Mouse (Mus musculus): Measurements from ENCODE around the gene Ttll5. TPM values are rescaled to one million over a fixed set of nuclear protein-coding genes. Genes with fewer than 3 reads are reported as not detected.

Gene Ttll5
- 10 to 100 TPM; 13.1 to 24.7 TPM for total RNA-seq (2021)
- long read RNA-seq, experiment 1, partial matches to known transcripts, result 5 of 5 reads
- long read RNA-seq, experiment 1, other reads (novel, unspliced or antisense), result 0 of 5 reads
- long read RNA-seq, experiment 2, full-length matches to known transcripts, result 1 of 3 reads
- long read RNA-seq, experiment 2, partial matches to known transcripts, result 1 of 3 reads
- long read RNA-seq, experiment 2, other reads (novel, unspliced or antisense), result 1 of 3 reads

DNA sequence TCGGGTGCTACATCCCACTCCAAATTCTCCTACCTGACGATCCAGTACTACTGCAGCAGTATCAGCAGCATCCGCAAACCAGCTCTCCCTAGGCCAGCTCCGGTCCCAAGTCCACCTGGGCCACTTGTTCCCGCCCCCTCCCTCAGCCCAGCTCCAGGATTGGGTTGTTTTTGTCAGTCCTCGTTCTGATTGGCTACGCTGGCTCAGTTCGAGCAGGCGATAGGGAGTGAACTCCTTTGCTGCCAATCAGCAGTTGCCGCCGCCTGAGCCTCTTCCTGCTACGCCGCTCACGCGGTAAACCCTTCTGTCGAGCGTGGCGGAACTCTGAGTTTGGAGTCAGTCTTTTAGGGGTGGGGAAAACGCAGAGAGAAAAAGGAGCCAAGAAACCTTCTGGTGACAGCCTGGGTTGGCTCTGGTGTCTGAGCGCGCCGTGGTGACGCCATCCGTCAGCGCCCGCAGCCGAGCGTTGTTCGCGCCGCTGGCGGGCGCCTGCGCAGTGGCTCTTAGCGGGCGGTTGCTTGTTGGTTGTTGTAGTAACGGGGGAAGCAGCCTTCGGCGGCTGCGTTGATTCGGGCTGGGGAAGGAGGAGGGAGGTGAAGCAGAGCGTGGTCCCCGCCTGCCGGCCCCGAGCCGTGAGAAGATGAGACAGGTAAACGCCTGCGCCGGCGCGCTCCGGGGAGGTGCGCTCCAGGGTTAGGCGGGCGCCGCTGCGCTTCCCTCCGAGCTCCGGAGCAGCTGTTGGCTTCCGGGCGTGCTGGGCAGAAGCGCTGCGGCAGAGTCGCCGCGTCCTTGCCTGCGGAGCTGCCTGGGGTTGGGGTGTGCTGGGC, at the start of gene Ttll5, which contains the start of gene Erg28:
Ttll5 (plus strand) TSS at position 222 of the 827 bp plus-strand sequence.
Erg28 (minus strand) TSS at position 113 of the 827 bp plus-strand sequence.
- DNase-seq, result peak; percentile 96

DNA sequence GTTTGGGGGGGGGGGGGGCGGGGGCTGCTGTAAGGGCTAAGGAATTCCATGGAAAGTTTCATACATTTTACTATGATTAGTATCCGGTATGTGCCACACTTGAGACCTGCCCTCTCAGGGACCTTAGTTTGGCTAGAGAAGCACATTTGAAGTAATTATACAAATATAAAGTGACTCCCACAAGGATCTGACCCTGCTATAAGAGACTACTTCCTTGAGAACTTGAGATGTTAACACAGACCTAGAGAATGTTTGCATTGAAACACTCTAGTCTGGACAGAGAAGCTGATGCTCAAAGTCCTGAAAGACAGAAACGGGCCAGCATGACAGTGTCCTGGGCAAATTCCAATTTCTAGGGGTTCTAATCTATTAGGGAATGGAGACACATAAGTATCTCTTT, 45.5 kb upstream of the Ttll5 start:
- DNase-seq, result no peak

DNA sequence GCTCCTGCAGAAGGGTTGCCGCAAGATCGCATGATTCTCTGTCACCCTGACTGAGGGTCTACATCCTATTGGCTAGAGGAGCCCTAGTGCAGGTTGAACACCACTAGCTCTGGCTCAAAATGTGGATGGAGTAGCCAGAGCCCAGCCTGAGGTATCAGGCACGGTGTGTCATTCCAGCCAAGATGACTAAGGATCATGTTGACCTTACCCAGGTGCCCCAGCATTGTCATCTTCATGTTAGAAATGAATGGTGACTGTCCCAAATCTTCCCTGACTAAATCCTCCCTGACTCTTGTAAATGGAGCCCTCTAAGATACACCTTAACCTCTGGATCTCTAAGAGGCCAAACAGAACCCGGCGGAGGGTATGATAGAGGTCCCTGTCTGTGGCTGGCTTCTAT, 44.8 kb upstream of the Ttll5 start:
- no peak for DNase-seq

DNA sequence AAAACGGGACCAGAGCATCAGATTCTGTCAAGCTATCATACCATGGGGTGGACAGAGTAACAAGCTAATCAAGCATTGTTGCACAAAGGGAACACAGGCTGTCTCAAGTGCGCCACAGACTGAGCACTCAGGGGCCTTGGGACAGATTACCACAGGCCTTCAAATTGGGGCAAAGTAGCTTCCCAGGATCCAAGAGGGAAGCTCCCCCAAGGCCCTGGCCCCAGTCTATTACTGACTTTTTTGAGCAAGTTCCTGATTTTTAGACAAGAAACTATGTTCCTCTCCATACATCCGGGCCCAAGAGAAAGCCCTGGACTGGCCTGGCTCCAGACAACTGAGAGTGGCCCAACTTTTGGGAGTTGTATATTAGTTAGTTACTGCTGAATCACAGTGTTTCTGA, 42.9 kb upstream of the Ttll5 start:
- no peak for DNase-seq

DNA sequence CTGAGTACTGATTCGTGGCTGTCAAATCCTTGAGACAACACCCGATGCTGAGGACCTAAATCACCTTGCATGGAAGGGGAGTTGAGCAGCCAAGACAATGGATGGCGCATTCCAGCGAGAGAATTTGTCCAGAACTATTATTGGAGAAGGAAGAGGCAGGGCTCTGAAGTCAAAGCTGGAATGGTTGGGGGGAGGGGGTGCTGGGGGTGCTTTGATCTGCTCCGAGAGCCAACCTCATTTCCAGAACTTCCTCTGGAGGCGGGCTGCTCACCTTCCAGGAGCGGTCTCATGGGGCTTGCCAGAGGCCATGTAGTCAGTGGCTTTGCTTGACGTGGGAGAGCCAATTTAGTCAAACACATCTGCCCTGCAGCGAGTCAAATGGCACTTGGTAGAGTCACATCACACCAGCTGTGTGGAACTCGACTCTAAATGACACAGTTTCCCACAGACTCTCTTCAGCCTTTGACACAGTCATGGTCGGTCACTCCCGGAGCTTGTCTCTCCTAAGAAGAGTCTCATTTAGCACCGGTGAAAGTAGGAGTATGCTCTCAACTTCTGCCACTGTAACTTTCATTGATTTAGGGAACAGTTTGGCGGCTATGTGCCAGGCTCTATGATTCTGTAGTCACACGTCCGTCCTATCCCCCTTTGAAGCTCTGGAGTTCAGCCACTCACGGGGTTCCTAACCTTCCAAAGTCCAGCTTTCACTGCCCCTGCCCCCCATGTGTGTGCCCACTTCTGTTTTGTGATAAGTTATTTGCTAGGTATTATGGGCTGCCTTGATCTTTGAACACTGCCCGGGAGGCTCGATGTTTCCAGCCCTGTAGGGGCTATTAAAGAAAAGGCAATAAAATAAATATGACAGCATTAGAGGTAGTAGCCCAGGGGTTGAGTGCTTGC, 39.3 kb upstream of the Ttll5 start:
- peak; percentile 24 for DNase-seq

DNA sequence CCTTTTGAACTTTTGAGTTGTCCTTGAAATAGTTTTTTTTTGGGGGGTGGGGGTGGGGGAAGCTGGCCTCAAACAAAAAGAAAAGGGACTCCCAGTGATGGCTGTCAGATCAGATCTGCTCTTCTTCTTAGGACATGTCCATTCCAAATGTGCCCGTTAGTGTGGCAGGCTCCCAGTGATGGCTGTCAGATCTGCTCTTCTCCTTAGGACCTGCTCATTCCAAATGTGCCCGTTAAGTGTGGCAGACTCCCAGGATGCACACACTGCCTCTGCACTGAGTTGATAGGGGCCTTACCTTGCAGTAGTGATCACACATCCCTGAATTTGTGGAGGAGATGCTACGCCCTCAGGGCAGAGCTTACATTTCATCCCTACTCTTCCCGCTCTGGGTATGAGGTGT, 32.3 kb upstream of the Ttll5 start:
- DNase-seq, result no peak

DNA sequence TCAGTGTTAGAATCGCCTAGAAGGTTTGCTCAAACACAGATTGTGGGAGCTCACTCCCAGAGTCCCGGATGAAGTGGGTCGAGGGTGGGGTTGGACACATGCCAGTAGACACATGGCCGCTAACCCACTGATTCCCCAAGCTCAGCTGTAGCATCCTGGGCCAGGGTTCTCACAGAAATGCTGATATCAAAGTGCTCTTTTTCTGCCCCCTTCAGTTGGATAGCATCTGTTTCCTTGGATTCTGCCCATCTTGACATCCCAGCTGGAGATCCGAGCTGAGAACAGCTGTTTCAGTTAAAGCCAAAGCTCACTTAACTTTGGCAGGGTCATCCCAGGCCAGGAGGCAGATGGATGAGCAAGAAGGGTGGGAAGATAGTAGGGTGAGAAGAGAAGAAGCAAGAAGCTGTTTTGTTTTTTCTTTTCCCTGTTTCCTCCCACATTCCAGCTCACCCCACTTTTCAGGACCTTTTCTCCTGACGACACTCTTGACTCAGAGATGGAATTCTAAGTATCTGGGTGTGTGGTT, 31.6 kb upstream of the Ttll5 start:
- no peak for DNase-seq

DNA sequence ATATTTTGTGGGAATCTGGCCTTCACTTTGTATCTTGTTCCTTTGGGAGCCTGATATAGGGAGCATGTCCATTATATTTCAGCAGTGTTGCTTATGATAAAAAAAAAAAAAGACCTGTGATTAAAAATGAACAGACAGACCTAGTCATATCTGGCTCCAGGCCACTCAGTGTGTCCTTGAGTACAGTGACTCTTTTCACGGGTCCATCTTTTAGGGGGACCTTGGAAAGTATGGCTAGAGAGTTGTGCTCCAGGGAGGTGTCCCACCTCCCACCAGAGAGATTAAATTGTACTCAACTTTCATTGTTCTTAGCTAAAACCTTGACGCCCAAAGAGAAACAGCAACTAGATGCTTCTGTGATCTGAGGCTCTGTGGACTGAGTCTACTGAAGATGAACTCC, 30.4 kb upstream of the Ttll5 start:
- no peak for DNase-seq

DNA sequence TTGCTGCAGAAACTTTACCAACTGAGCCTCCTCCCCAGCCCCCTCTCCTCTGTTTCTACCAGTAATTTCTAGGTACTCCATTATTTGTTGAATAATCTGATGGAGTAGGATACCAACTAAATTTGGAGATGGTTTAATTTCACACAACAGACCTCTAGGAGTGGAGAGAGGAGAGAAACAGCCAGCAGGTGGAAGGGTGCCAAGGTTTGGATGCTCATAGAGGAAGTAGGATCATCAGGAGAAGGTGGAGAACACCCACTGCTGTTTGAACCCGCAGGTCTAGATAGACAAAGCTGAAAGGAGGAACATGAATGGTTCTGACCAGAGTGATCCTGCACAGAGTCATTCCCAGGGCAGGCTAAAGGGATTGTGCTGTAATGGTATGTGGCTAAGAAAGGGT, 28.9 kb upstream of the Ttll5 start:
- DNase-seq, result no peak

DNA sequence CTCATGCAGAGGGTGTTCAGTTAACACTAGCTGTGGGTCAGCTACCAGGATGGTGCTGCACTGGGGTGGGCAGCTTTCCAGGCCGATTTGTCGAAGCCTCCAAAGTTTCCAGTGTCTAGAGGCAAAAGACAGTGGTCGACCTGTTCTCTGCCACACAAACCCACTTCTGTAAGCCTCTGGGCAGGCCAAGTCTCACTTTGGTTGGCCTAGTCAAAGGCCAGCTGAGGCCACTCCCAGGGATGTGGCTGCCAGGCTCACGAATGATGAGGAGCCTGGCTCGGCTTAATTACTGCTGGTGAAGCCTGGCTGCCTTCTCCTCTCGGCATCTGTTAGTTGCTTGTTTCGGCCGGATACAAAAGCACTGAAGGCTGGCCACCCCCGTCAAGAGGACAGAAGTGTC, 24.4 kb upstream of the Ttll5 start:
- no peak for DNase-seq

DNA sequence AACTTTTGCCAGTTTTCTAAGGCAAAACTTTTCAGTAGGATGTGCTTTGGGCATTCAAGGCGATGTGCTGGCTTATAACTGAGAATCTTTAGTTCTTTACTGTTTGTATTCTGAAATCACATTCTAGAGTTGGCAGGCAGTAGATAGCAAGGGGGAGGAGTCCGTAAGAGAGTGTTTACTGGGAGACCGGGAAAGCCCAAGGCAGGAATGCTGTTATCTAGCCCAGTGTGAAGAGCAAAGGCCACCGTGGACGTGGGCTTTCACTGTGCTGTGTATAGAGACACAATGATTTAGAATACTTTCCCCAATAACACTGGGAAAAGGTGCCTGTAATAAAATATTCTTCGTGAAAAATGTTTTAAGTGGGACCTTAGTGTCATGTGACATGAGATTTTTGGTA, 14.7 kb upstream of the Ttll5 start:
- DNase-seq, result no peak

DNA sequence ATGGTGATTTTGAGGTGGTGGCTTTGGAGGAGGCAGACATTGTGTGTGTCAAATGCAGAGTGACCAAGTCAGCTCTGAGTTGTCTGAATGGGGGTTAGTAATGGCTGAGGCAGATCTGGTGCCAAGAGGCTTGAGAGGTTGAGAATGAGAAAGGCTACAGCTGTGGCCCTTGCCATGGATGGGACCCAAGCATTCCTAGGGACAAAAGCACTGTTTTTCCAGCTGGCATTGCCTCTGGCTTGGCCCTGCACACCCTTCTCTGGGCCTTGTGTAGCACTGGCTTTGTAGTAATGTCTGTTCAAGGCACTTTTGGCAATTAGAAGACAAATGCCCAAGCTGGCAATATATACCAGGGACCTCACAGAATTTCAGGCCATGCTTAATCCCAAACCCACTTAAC, 13.5 kb upstream of the Ttll5 start:
- DNase-seq, result no peak

DNA sequence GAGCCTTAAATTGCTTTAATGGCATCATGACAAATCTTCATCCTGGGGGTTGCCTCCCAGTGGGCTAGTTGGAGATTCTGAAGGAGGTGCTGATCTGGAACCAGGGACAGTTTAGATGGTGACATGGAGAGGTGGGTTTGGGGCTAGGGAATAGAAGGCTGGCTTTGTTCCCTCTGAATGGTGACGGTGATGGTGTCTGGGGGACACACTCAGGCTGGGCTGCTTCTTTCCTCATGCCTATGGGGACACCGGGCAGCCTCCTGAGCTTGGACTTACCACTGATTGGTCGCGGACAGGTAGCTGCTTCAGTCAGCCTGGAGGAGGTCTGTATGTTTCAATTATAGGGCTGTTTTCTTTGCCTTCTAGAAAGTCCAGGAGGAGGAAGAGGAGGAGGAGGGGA, 12.8 kb upstream of the Ttll5 start:
- no peak for DNase-seq

DNA sequence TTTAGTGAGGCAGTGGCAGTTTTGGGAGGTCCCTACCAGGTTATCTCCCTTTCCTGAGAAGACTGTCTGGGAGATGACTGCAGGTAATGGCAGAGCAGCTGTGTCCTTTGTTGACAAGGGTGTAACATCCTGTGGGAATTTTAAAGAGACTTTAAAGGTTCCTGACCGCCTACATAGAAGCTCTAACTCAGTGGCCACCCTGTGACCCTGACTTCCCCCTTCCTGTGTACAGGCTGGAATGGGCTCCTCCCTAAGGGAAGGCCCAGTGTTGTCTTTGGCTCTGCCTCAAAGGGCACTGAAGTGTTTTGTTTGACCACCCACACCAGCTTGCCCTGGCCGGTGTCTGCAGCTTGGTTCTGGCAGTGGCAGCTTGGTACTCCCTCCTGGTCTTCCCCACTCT, 10.9 kb upstream of the Ttll5 start:
- DNase-seq, result peak; percentile 76

DNA sequence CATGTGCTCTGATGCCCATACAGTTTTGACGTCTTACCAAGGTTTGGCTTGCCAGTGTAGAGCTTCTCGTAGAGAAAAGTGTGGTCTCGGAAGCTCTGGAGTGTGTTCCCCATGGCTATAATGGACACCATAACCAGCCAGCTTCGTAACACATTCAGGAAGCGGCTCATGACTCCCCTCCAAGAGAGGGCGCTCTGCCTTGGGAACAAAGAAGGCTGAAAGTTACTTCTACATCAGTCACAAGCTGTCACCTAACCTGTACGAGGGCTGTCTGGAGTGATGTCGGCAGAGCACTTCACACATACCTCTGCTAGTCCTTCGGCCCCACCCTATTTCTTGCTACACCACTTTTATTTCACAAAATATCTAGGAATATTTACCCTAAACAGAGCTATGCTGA, 2.4 kb upstream of the Ttll5 start:
- DNase-seq, result no peak

DNA sequence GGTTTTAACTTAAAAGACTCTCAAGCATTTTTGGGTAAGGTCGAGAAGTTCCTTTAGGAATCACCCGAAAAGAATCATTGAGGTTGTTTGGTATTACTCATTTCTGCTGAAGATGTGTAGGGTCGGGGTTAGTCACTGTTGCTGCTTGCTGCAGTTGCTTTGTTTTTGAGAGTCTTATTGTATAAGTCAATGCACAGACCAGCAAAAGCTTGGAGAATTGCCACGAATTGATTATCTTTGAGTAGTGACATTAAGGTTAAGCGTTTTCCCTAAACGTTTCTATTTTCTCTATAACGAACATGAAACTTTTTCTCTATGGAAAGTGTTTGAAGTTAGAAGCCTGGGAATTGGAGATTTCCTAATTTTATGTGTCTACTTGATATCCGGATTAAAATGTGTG, 902 bp downstream of the Ttll5 start:
- DNase-seq, result no peak

DNA sequence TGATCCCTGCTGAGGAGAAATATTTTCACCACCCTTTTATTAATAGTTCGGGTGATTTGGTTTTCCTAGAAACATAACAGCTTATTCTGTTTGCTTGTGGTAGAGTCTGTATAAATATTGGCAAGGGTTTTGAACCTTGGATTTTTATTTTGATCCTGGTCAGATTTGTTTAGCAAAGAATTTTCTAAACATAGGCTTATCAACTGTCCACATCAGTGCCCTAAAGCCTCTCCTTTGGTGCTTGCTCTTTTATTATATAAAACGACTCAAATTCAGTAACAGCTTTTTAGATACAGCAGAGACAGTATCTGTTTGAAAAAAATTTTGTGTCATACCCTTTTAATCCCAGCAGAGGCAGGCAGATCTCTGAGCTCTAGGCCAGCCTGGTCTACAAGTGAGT, 1.4 kb downstream of the Ttll5 start:
- no peak for DNase-seq

DNA sequence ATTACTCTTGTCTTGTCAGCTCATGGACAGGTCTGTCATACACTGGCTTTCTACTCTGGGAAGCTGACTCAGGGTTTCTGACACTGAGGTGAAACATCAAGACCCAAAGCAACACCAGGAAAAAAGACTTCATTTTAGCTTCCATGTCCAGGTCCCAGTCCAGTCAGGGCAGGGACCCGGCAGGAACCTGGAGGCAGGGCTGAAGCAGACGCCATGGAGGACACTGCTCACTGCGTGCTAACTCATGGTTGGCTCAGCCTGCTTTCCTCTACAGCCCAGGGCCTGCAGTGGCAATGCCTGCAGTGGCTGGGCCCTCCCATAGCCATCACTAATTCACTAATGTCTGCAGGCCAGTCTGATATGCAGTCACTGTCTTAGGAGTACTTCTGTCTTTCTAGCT, 4.4 kb downstream of the Ttll5 start:
- DNase-seq, result no peak

DNA sequence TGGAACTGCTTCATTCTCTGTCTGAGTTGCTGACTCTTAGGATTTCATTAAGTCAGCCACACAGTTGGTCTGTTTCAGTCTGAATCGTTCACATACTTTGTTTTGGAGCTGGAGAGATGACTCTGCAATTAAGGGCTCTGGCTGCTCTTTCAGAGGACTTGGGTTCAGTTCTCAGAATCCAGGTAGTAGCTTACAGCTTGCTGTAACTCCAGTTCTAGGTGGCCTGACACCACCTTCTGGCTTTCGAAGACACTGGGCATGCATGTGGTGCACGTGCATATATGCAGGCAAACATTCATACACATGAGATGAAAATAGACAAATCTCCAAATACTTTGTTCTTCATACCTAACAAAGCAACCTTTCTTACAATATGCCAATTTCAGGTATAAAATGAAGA, 5.4 kb downstream of the Ttll5 start:
- DNase-seq, result no peak

DNA sequence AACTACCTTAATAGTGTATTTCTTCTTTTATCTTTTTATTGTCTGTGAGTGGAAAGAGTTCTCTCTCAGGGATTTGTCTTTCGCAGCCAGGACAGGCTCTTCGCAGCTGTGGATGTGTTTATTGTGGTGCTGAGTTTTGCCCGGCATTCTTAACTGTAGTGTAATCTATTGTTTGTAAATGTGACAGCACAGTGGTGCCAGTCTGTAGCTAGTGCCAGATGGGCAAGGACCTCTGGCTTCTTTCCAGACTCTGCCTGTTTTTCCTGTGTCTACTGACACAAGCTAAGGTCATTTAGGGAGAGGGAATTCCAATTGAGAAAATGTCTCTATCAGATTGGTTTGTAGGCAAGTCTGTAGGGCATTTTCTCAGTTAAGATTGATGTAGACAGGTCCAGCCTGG, 6.2 kb downstream of the Ttll5 start:
- DNase-seq, result peak; percentile 79

DNA sequence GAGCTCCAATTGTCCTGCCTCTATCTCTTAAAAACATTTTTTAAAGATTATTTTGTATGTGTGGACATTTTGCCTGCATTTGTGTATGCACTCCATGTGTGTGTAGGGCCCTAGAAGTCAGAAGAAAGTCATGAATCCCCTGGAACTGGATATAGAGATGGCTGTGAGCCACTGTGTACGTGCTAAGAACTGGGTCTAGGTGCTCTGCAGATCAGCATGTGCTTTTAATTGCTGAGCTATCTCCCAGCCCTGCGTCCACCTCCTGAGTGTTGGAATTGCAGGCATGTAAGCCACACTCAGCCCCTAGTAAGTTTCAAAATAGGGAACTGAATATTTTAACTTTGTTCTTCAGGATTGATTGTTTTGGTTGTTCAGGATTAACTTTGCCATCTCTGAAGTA, 10.1 kb downstream of the Ttll5 start:
- no peak for DNase-seq

DNA sequence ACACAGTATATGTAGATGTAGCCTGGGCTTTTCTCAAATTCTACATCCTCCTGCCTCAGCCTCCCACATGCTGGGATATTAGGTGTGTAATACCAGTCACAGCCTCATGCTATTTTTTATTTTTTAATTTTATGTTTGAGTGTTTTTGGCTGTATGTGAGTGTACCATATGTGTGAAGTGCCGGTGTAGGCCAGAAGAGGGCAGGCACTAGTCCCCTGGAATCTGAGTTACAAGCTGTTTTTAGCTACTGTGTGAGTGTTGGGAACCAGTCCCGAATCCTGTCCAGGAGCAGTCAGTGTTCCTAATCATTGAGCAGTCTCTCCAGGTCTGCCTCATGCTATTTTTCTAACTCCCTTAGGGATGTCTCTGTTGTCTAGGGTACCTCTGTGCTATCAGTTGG, 13.3 kb downstream of the Ttll5 start:
- DNase-seq, result no peak
